Mouse (Mus musculus) right cerebral cortex, postnatal 10 days (tissue): ENCODE data around the gene Myo16.
A peak's percentile ranks its signal among the peaks of the same experiment; 100 is the strongest.

Source experiments
- DNase-seq, 2 experiments: peaks; one replicate each; pipeline ENCODE4 v3.0.0; 2021; ENCODE audit warnings: low spot score in 2 of 2

The Myo16 gene

GRCm38 (mm10) chr8:10175976-10176375 is 22.3 kb downstream of the Myo16 start:
- no peak for DNase-seq

GRCm38 (mm10) chr8:10177131-10177530 is 23.4 kb downstream of the Myo16 start:
- no peak for DNase-seq

- no peak for DNase-seq
These were observed 25.3 kb downstream of the Myo16 start for GRCm38 (mm10) chr8:10178986-10179385.

GRCm38 (mm10) chr8:10190607-10191006 is 36.9 kb downstream of the Myo16 start:
- no peak for DNase-seq

- peak; percentile 73 to 77 for DNase-seq
These were observed 44.5 kb downstream of the Myo16 start for GRCm38 (mm10) chr8:10198164-10198563.

- DNase-seq = peak; percentile 48 to 55
These were observed 45.6 kb downstream of the Myo16 start for GRCm38 (mm10) chr8:10199301-10199700.

- DNase-seq = no peak
These were observed 46.3 kb downstream of the Myo16 start for GRCm38 (mm10) chr8:10200042-10200441.

- no peak for DNase-seq
These were observed 61.3 kb downstream of the Myo16 start for GRCm38 (mm10) chr8:10215023-10215422.

GRCm38 (mm10) chr8:10219761-10220276 is 66.1 kb downstream of the Myo16 start:
- DNase-seq = peak; percentile 23 to 55

- no peak for DNase-seq
These were observed 69.1 kb downstream of the Myo16 start for GRCm38 (mm10) chr8:10222770-10223169.

- peak in 1 of 2 experiments; percentile 29 for DNase-seq
These were observed 70.0 kb downstream of the Myo16 start for GRCm38 (mm10) chr8:10223528-10224194.

- DNase-seq = peak; percentile 38 to 44
These were observed 70.7 kb downstream of the Myo16 start for GRCm38 (mm10) chr8:10224305-10224971.

GRCm38 (mm10) chr8:10225018-10225417 is 71.3 kb downstream of the Myo16 start:
- no peak for DNase-seq

GRCm38 (mm10) chr8:10230746-10231369 is 77.1 kb downstream of the Myo16 start:
- peak; percentile 80 to 84 for DNase-seq

- DNase-seq = no peak
These were observed 80.8 kb downstream of the Myo16 start for GRCm38 (mm10) chr8:10234516-10234915.

- DNase-seq = no peak
These were observed 89.6 kb downstream of the Myo16 start for GRCm38 (mm10) chr8:10243344-10243743.

GRCm38 (mm10) chr8:10249156-10249555 is 95.4 kb downstream of the Myo16 start:
- peak; percentile 35 to 52 for DNase-seq

GRCm38 (mm10) chr8:10255741-10256140 is 102.0 kb downstream of the Myo16 start:
- no peak for DNase-seq

- DNase-seq = no peak
These were observed 102.9 kb downstream of the Myo16 start for GRCm38 (mm10) chr8:10256563-10256962.

GRCm38 (mm10) chr8:10270094-10270493 is 116.4 kb downstream of the Myo16 start:
- DNase-seq = no peak

GRCm38 (mm10) chr8:10292600-10292999 is 138.9 kb downstream of the Myo16 start:
- DNase-seq = no peak

- DNase-seq = no peak
These were observed 147.1 kb downstream of the Myo16 start for GRCm38 (mm10) chr8:10300797-10301196.

- DNase-seq = no peak
These were observed 149.3 kb downstream of the Myo16 start for GRCm38 (mm10) chr8:10303061-10303460.
